Mouse (Mus musculus): ENCODE data around the gene Clta. TPM values are rescaled to one million over a fixed set of nuclear protein-coding genes. Genes with fewer than 3 reads are reported as not detected.
A peak's percentile ranks its signal among the peaks of the same experiment; 100 is the strongest.

Gene Clta
- total RNA-seq, 2 experiments from 2014 or later, result 108 TPM

- DNase-seq, result no peak
Measured at GRCm38 (mm10) chr4:43980236-43980635, 24.0 kb upstream of the Clta start.

DNA sequence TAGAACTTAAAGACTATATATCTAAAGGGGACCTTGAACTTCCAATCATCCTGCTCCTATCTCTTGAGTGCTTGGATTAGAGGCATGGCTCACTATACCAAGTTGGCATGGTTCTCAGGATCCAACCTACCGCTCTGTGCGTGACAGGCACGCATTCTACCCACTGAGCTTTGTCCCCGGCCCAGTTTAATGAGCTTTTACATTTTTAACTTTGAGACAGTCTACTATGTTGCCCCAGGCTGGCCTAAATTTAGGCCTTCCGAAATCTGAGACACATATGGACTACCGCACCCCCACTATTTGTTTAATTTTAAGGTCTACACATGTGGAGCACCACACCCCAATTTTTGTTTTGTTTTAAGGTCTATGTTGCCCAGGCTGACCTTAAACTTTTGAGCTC lies 23.4 kb upstream of the Clta start:
- DNase-seq, result no peak

- no peak for DNase-seq
Measured at GRCm38 (mm10) chr4:43981251-43981650, 23.0 kb upstream of the Clta start.

- DNase-seq, result peak; percentile 98
Measured at GRCm38 (mm10) chr4:43982053-43982732, 22.1 kb upstream of the Clta start.

DNA sequence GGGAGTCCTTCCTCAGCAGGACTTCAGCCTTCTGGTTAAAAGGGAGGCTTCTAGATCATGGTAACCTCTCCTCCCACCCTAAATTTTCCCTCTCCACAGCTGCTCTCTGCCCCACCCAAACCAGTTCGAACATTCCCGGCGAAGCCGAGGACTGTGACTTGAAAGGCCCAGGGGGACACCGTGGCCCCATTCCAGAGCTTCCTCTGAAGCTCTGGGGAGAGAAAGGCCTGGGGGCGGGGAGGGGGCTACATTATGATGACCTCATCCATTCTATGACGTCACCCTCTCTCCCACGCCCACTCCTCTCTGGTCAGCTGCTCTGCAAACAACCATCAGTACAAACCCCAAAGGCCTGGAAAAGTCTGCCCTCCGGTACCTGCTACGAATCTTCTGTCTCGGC lies 21.1 kb upstream of the Clta start, which contains the start of gene Ccin:
Ccin (plus strand) TSS at position 303 of the 400 bp plus-strand sequence.
- DNase-seq, result no peak

GRCm38 (mm10) chr4:43983756-43984155 lies 20.5 kb upstream of the Clta start:
- DNase-seq, result no peak

- DNase-seq, result no peak
Measured at GRCm38 (mm10) chr4:43984326-43984725, 19.9 kb upstream of the Clta start.

DNA sequence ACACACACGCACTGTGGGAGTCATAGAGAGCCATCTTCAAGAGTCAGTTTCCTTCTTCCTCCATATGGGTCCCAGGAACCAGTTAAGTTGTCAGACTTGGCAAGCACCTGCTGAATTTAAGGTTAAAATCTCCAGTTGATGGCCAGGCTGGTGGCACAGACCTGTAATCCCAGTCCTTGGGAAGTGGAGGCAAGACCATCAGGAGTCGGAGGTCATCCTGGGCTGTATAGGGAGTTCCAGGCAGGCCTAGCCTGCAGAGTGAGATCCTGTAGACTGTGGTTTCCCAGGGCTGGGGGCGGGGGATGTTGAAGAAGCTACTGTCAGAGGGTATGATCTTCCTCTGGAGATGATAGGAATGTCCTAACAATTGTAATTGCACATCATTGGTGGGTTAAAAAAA lies 15.3 kb upstream of the Clta start:
- no peak for DNase-seq

- no peak for DNase-seq
Measured at GRCm38 (mm10) chr4:43993072-43993471, 11.2 kb upstream of the Clta start.

DNA sequence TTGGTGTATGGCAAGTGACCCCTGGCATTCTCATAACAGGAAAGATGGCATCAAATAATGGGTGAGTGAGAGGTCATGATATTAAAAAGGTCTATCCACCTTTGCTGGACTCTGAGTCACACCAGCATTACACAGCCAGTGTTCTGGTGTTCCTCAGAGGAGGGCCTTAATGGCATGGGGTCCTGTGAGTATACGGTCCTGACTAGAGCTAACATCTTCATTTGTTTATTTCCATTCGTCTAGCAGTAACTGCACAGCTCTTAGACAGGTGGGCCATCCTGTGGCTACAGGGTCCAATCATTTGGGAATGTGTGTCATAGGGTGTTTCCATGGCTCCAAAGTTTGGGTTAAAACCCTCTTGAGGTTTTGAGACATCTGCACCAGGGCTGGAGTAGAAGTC lies 9.9 kb upstream of the Clta start:
- no peak for DNase-seq

GRCm38 (mm10) chr4:44003622-44004021 lies 630 bp upstream of the Clta start:
- no peak for DNase-seq

GRCm38 (mm10) chr4:44004623-44005409 lies 564 bp downstream of the Clta start:
- no peak for DNase-seq

GRCm38 (mm10) chr4:44010176-44010575 lies 5.9 kb downstream of the Clta start:
- DNase-seq, result no peak

GRCm38 (mm10) chr4:44010893-44011292 lies 6.6 kb downstream of the Clta start:
- DNase-seq, result no peak

DNA sequence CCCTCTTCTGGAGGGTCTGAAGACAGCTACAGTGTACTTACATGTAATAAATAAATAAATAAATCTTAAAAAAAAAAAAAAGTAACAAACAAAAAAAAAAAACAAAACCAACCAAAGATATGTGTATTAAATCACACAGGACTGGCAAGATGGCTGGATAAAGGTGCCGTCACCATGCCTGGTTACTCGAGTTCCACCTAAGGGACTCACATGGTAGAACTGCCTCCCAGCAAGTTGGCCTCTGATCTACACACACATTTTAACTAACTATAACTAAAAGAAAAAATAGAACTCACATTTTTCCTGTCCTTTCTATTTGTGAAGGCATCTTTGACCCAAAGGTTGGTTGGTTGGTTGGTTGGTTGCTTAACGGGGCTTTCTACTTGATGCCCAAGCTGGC lies 7.5 kb downstream of the Clta start:
- DNase-seq, result no peak

GRCm38 (mm10) chr4:44012376-44013367 lies 8.4 kb downstream of the Clta start:
- DNase-seq, result peak; percentile 92

DNA sequence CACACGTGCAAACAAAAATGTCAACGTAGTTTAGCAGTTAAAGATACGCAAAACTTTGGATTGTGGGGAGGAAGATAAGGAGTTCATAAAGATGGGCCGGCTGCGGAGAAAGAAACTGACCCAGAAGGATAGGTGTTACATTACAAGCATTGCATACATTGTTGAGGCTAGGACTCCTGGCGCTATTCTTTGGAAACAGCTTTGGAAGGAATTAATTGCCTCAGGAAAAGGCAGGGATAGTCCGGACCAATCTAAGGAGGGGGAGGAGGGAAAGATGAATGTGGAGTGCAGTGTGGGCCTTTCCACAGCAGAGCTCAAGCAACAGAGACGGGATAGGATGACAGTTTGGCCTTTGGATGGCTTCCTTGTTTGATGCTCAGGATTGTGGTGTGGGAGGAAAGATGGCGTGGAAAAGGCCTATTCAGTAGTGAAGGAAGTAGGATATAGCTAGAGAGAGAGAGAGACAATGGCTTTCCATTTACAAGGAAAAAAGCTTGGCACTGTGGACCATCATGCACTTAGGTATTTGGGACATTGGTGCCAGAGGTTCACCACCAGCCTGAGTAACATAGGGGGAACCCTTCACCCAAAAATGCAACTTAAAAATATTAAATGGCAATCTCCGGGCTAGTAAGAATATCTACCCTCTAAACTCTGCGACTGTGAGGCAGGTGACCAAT lies 9.3 kb downstream of the Clta start:
- no peak for DNase-seq

DNA sequence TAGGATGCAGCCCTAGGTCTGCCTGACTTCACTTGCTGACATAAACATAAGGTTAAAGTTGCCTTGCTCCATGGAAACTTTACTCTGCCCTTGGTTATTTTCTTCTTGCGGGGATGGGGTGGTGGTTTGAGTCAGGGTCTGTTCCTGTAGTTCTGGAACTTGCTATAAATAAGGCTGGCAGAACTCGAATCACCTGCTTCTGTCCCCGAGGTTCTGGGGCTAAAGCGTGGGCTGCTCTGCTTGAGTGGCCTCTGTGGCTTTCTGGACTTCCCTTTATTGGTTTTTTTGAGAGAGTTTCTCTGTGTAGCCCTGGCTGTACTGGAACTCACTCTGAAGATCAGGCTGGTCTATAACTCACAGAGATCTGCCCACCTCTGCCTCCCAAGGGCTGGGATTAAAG lies 11.8 kb downstream of the Clta start:
- no peak for DNase-seq

DNA sequence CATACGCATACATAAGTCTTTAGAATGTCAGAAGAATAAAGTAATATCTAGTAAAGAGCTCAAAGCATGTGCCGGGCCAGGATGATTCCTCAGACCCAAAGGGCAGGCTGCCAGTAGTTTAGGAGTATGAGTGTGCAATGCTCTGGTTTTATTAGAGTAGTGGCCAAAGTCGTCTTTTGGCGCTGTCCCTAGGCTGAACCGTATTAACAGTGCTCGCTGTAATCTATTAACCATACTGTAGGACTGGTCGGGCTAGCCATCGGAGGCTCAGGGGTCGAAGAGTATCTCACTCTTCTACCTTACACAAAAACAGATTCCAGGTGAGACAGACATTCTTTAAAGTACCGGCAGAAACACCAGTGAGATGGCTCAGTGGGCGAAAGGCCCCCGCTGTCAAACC lies 12.5 kb downstream of the Clta start:
- no peak for DNase-seq

GRCm38 (mm10) chr4:44022323-44022722 lies 18.1 kb downstream of the Clta start:
- no peak for DNase-seq

DNA sequence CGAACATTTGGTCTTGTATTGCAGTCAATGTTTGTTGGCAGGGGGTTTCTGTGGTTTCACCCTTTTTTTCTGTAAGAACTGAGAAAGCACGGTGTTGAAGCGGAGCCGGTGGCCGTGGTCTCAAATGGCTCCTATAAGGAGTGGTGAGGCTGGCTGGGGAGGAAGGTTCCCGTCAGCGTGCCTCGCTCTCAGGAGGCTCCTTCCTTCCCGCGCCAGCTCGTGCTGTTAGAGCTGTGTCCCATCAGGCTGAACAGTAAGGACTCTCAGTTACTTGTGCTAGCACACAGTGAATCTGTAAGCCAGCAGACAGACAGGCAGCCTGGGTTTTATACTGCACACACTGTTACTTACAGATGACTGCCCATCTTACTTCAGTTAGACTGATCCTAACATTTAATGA lies 18.5 kb downstream of the Clta start:
- DNase-seq, result no peak

GRCm38 (mm10) chr4:44023681-44024080 lies 19.4 kb downstream of the Clta start:
- DNase-seq, result peak; percentile 2
